15 mouse cellular contexts compared by ENCODE assay signal in the genomic region with DNA sequence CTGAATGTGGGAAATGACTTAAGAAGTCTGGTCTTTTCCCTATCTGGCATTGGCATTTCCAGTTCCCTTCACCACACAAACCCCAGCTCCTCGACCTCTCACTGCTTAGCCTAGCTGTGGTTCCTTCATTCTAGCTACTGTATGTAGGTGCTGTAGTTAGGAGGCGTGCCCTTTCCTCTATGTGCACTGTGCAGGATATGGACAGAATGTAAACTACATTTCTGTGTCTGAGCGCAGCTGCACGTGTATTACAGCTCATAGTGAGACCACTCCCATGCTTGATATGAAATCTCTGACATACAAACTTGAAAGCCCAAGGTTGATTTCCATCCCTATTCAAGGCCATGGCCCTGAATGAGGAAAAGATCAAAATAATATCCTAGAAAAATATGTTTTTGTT.
"Had no signal": no experiment of that assay in that cellular context is flagged by ENCODE, and none has a peak within 500 bp of the region (broad histone marks: within the 10 kb centered on the region; RNA-seq: fewer than 3 reads in every experiment).

No protein-coding gene starts in this region.

- H3K27ac ChIP-seq: neural tube, embryonic 12.5 days; neural tube, embryonic 13.5 days; neural tube, embryonic 15.5 days had no signal

- H3K4me3 ChIP-seq: neural tube, embryonic 12.5 days; neural tube, embryonic 13.5 days; neural tube, embryonic 15.5 days had no signal

- H3K27me3 ChIP-seq: neural tube, embryonic 12.5 days; neural tube, embryonic 13.5 days; neural tube, embryonic 15.5 days had no signal

- H3K4me1 ChIP-seq: neural tube, embryonic 13.5 days; neural tube, embryonic 15.5 days had no signal

- DNase-seq: retina, postnatal 1 day; right cerebral cortex, adult 18-20 months; right cerebral cortex, postnatal 14 days; right cerebral cortex, postnatal 25 days; right cerebral cortex, postnatal 4 days; spleen, adult 18-20 months; thymus, adult 18-20 months; thymus, adult 2 months; thymus, postnatal 14 days; thymus, postnatal 25 days; thymus, postnatal 36 days; thymus, postnatal 4 days had no signal

- H3K9ac ChIP-seq: neural tube, embryonic 12.5 days; neural tube, embryonic 13.5 days; neural tube, embryonic 15.5 days had no signal

- H3K4me2 ChIP-seq: neural tube, embryonic 12.5 days; neural tube, embryonic 13.5 days; neural tube, embryonic 15.5 days had no signal

- H3K9me3 ChIP-seq: neural tube, embryonic 12.5 days; neural tube, embryonic 13.5 days; neural tube, embryonic 15.5 days had no signal

- H3K36me3 ChIP-seq: neural tube, embryonic 12.5 days; neural tube, embryonic 13.5 days; neural tube, embryonic 15.5 days had no signal
